Mouse (Mus musculus): ENCODE results near the gene Pbx3.

Pbx3 gene

GRCm38 (mm10) chr2:34219150-34219549 is 153.8 kb downstream of the Pbx3 start:
- DNase-seq (ENCODE audit: low spot score) = no peak

DNA sequence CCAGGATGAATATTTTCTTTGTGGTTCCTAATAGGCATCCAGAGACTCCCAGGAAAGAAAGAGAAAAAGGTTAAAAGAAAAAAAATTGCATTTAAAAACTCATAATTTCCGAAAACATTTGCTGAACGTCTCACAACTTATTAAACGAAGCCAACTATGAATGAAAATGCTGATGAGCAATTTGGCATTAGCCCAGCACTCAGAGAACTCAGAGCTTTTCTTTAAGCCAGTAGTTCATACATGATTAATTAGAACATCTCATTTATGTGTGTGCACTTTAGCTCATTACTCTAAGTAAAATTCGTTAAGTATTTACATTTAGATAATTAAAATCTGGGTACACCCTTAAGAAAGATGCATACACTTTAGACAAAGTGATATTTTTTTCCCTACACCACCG is 155.3 kb downstream of the Pbx3 start:
- DNase-seq (ENCODE audit: low spot score) = no peak

DNA sequence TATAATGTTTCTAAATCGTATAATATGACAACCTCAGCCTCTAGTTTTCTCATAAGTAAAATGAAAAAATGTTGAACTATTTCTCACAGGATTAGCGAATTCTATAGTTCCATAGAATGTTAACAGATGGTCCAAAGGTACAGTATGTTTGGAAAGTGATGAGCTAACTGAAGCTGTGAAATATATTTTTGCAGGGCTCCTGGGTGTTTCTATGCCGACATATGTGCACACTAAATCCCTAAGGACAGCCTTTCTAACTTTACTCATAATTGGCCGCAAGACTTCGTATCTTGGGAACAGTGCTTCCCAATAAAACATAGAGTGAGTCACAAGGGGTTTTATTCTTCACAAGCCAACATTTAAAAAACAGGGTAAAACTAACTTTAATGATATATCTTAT is 157.4 kb downstream of the Pbx3 start:
- DNase-seq (ENCODE audit: low spot score) = no peak

- no peak for DNase-seq (ENCODE audit: low spot score)
Observed at GRCm38 (mm10) chr2:34212418-34212817, 160.5 kb downstream of the Pbx3 start.

DNA sequence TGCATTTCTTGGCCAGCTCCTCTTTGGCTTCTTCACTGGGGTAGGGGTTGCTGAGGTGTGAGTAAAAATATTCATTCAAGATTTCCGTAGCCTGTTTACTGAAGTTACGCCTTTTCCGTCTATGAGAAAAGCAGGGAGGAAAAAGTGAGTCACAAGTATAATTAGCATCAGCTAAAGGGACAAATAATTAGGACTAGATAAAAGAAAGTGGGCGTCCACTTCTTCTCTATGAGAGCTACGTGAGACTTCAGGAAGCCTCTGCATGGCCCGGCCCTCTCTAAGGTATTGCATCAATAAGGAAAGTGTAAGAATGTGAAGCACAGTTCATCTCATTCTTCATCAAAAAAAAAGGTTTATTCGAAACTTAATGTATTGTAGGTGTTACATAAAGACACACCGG is 168.1 kb downstream of the Pbx3 start:
- DNase-seq (ENCODE audit: low spot score) = no peak

DNA sequence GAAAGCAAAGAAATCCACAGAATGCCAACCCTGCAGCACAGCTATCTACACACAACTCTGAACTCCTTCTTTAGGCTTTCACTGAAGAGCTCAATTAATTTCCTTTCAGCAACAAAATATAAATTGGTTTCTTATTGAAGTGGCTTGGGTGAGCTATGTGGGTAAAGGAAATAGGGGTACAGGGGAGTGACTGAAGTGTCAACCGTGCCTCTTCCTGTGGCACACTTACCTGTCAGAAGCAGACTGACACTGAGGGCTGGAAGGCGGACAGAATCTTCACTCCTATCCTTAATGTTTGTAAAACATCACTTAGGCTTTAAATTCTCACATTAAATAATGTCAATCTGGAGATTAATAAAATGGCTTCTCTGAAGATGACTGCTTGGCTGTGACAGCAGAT is 168.6 kb downstream of the Pbx3 start:
- DNase-seq (ENCODE audit: low spot score) = no peak

GRCm38 (mm10) chr2:34193870-34194820 is 178.8 kb downstream of the Pbx3 start:
- no peak for DNase-seq (ENCODE audit: low spot score)

- DNase-seq (ENCODE audit: low spot score) = no peak
Observed at GRCm38 (mm10) chr2:34193276-34193675, 179.7 kb downstream of the Pbx3 start.

DNA sequence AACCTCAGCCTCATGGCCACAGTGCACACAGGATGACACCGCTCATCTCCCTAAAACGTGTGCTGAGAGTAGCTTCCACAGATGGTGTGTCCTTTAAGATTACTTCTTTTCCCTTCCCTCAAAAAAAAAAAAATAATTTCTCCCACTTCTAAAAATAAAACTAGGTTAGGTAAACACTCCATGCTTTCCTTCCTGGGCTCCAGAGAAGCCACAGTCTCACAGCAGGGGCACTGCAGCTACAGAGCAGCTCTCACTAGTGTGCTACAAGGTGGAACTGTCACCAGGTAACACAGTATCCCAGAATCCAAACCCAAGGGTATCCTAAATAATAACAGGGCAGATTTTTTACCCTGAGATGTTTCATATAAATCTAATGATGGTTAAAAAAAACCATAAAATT is 185.6 kb downstream of the Pbx3 start:
- no peak for DNase-seq (ENCODE audit: low spot score)

DNA sequence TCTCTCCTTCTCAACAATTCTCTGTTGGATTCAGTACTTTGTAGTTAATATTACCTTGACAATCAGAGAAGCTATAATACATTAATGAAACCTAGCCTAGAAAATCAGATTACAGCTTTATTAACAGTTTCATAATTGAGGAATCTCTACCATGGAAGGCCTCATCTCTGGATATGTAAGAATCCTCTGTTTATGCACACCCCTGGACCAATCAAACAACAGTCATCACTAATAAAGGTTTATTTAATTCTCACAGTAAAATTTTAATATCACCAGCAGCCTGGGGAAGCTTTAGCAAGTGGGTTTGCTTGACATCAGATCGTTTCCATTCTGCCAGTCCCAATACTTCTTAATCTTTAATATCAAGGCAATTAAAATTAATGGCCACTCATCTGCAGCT is 191.3 kb downstream of the Pbx3 start:
- no peak for DNase-seq (ENCODE audit: low spot score)

- no peak for DNase-seq (ENCODE audit: low spot score)
Observed at GRCm38 (mm10) chr2:34179299-34179698, 193.6 kb downstream of the Pbx3 start.

- DNase-seq (ENCODE audit: low spot score) = no peak
Observed at GRCm38 (mm10) chr2:34178653-34179052, 194.3 kb downstream of the Pbx3 start.

DNA sequence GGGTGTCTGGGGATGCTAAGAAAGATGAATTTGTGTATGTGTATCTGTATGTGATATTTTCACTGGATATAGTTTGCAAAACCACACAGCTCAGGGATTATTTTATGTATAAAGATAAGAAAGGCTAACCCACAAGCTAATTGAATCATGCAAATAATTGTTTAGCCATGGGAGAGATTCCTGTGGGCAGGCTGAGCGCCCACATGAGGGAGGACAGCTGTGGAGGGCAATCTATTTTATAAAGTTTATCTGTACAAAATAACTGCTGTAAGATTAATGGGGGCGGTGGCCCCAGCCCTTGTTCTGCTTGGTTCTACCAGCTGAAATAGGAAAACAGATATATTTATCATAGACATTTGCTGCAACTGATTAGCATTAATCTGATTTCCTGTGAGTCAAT is 202.5 kb downstream of the Pbx3 start:
- no peak for DNase-seq (ENCODE audit: low spot score)

- DNase-seq (ENCODE audit: low spot score) = no peak
Observed at GRCm38 (mm10) chr2:34169626-34170025, 203.3 kb downstream of the Pbx3 start.

- DNase-seq (ENCODE audit: low spot score) = no peak
Observed at GRCm38 (mm10) chr2:34168191-34168590, 204.8 kb downstream of the Pbx3 start.

DNA sequence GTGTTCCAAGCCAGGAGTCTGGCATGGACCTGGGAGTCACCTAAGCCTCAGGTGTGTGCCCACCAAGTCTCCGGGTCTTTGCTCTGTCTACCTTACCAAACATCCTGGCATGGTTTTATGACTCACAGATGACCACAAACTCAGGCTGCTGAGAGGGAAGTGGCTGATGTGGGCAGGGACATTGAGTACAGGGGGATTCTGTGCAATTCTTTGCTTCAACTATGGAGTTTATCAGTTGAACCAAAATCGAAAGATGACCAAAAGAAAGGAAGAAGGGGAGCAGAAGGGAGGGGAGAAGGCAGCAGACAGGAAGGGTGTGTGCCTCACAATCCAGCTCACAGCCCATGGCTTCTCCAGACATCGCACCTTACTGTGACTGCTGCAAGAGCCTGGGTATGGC is 210.5 kb downstream of the Pbx3 start:
- no peak for DNase-seq (ENCODE audit: low spot score)

- no peak for DNase-seq (ENCODE audit: low spot score)
Observed at GRCm38 (mm10) chr2:34157746-34158145, 215.2 kb downstream of the Pbx3 start.

DNA sequence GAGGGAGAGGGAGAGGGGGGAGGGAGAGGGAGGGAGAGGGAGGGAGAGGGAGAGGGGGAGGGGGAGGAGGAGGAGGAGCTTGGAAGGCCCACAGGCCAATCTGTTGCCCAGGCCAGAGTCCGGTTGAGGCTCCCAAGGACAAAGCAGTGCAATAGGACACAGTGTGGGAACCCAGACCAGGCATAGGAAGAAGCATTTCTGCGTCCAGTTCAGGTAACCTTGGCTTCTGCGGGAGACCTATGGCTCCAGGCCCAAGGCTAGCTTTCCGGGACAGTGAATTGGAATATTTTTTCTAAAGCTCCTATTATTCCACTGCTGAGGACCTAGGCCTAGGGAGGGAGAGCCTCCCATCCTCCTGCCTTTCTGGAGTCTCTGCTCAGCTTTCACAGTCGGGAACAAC is 218.1 kb downstream of the Pbx3 start:
- no peak for DNase-seq (ENCODE audit: low spot score)

- no peak for DNase-seq (ENCODE audit: low spot score)
Observed at GRCm38 (mm10) chr2:34153336-34153735, 219.6 kb downstream of the Pbx3 start.

DNA sequence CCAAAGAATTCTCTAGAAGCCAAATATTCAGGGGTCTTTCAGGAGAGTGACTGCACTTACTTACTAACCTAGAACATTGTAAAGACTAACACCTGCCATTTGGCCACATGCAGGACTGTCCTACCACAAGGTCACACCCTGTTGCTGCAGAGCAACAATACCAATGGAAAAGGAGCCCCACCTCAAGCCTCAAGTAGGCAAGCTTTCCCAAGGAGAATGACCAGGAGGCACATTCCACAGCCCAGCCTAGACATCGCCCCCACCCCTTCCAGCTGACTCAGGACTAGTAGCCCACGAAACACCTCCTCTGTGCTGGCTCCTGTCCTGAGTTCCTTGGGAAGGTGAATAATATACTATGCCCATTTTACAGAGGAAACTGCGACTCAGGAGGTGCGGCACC is 222.4 kb downstream of the Pbx3 start:
- no peak for DNase-seq (ENCODE audit: low spot score)

- DNase-seq (ENCODE audit: low spot score) = no peak
Observed at GRCm38 (mm10) chr2:34148214-34148613, 224.7 kb downstream of the Pbx3 start.

DNA sequence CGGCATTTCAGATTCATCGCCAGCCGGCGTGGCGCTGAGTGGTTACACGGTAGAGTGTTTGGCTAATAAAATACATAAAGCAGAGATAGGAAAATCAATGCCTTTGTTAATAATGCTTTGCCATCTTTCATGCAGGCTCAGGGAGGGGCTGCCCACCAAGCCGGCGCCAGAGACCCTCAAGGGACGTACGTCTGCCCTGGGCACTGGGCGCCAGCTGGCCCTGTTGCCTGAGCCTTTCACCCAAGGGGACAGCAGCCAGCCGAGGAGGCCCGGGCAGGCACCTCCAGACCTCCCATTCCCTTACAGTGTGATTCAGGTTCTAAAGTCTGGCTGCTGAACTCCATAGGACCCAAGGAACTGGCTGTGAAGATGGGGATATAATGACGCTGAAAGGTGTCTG is 225.5 kb downstream of the Pbx3 start:
- DNase-seq (ENCODE audit: low spot score) = no peak

DNA sequence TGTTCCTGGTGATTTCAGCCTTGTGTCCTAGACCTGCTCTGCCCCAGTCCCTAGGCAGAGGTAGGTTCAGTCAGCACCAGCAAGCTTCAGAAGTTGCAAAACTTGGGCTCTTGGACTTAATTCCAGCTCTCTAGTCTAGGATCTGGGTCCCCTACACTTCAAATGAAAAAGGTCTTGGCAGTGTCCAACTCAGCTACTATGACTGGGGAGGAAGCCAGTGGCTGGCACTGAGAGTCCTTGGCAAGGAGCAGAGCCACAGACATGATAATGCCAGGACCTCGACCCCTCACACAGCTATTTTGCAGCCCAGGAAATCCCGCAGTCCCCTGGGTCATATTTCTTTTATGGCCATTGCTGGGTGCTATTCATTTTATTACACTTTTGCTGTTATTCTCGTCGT is 225.9 kb downstream of the Pbx3 start:
- no peak for DNase-seq (ENCODE audit: low spot score)

GRCm38 (mm10) chr2:34146431-34146830 is 226.5 kb downstream of the Pbx3 start:
- DNase-seq (ENCODE audit: low spot score) = no peak
